ENCODE assay signal across 26 mouse cellular contexts in the genomic region with DNA sequence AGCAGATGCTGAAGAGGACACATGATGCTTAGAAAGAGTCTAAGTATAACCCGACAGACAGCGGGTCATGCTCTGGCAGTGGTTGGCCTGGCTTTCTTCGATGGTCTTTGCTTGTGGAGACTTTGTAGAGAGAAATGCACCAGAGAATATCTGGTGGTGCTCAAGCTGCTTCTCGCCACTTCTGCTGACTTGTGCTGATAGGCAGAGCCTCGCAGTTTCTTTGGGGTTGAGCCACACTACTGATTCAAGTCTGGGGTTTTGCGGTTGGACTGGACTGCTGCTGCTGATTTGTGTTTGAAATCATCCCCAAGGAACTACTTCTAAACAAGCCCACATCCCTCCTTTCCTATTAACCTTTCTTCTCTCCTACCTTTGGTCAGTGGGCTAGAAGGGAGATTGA.
"Had no signal": no experiment of that assay in that cellular context is flagged by ENCODE, and none has a peak within 500 bp of the region (broad histone marks: within the 10 kb centered on the region; RNA-seq: fewer than 3 reads in every experiment).

No protein-coding gene starts in this region.

- ATAC-seq: hindbrain, embryonic 16.5 days; inflammation-experienced regulatory T-cells, adult 6 months; intestine, embryonic 15.5 days; intestine, postnatal 0 days had no signal

- H3K9ac ChIP-seq: heart, embryonic 13.5 days; heart, embryonic 15.5 days; hindbrain, embryonic 12.5 days; hindbrain, embryonic 14.5 days; intestine, embryonic 15.5 days; limb, embryonic 12.5 days; liver, embryonic 13.5 days; liver, embryonic 15.5 days had no signal

- H3K36me3 ChIP-seq: heart, embryonic 13.5 days; heart, embryonic 15.5 days; hindbrain, embryonic 10.5 days; hindbrain, embryonic 12.5 days; intestine, embryonic 15.5 days; limb, embryonic 10.5 days; limb, embryonic 12.5 days; liver, embryonic 13.5 days; liver, embryonic 15.5 days had no signal

- H3K27me3 ChIP-seq: heart, embryonic 13.5 days; heart, embryonic 15.5 days; hindbrain, embryonic 12.5 days; intestine, embryonic 15.5 days; liver, embryonic 13.5 days; liver, embryonic 15.5 days had no signal

- H3K4me2 ChIP-seq: heart, embryonic 13.5 days; heart, embryonic 15.5 days; hindbrain, embryonic 12.5 days; hindbrain, embryonic 14.5 days; intestine, embryonic 15.5 days; limb, embryonic 12.5 days; liver, embryonic 11.5 days; liver, embryonic 13.5 days; liver, embryonic 15.5 days had no signal

- H3K4me1 ChIP-seq: heart, embryonic 13.5 days; heart, embryonic 15.5 days; hindbrain, embryonic 10.5 days; intestine, embryonic 15.5 days; liver, embryonic 13.5 days; liver, embryonic 15.5 days had no signal

- H3K4me3 ChIP-seq: gastrocnemius, adult 2 months; heart, embryonic 13.5 days; heart, embryonic 15.5 days; hindbrain, embryonic 10.5 days; hindbrain, embryonic 12.5 days; intestine, embryonic 15.5 days; layer of hippocampus, adult 2 months; left cerebral cortex, adult 2 months; limb, embryonic 10.5 days; limb, embryonic 12.5 days; liver, embryonic 13.5 days; liver, embryonic 15.5 days had no signal

- H3K9me3 ChIP-seq: heart, embryonic 13.5 days; heart, embryonic 15.5 days; hindbrain, embryonic 10.5 days; hindbrain, embryonic 12.5 days; intestine, embryonic 15.5 days; limb, embryonic 10.5 days; limb, embryonic 12.5 days; liver, embryonic 13.5 days; liver, embryonic 15.5 days had no signal

- DNase-seq: gastrocnemius, adult 2 months; gastrocnemius, postnatal 10 days; gastrocnemius, postnatal 25 days; heart, postnatal 4 days; kidney, adult 18-20 months; kidney, adult 8-10 months; kidney, postnatal 10 days; kidney, postnatal 25 days; kidney, postnatal 4 days; liver; liver, embryonic 13.5 days had no signal

- H3K27ac ChIP-seq: gastrocnemius, adult 2 months; heart, embryonic 13.5 days; heart, embryonic 15.5 days; hindbrain, embryonic 10.5 days; hindbrain, embryonic 12.5 days; hindbrain, embryonic 14.5 days; intestine, embryonic 15.5 days; layer of hippocampus, adult 2 months; left cerebral cortex, adult 2 months; limb, embryonic 10.5 days; limb, embryonic 12.5 days; liver, embryonic 13.5 days; liver, embryonic 15.5 days had no signal
